Mouse (Mus musculus) erythroblast, adult 5-6 weeks (primary cell): ENCODE results near the gene Nemp2. TPM values are rescaled to one million over a fixed set of nuclear protein-coding genes. Genes with fewer than 3 reads are reported as not detected.

Experiments
- ATAC-seq: replicated peaks from 2 replicates; pipeline ENCODE4 v1.8.0; 2016; ENCODE audit warnings: moderate number of reproducible peaks, mild to moderate bottlenecking, moderate TSS enrichment, inconsistent platforms; ENCODE audit not compliant: poor library complexity, low FRiP score, severe bottlenecking
- total RNA-seq, 2 experiments: library from RNA; stranded (forward) in 1 of 2; stranded (reverse) in 1 of 2; fragments of 150-400 nt in 1 of 2; fragments of 200-764, 138-1000 nt in 1 of 2; gene quantifications; 2 replicates each; pipeline versions ENCODE4 v1.2.3 to v1.2.4; 2015 to 2017; ENCODE audit warnings: low replicate concordance in 2 of 2

The Nemp2 gene
- total RNA-seq (2015; ENCODE audit: low replicate concordance): 1.5 and 2.3 TPM in 2 replicates
- 3.4 and 3.9 TPM in 2 replicates for total RNA-seq (2017; ENCODE audit: low replicate concordance)

DNA sequence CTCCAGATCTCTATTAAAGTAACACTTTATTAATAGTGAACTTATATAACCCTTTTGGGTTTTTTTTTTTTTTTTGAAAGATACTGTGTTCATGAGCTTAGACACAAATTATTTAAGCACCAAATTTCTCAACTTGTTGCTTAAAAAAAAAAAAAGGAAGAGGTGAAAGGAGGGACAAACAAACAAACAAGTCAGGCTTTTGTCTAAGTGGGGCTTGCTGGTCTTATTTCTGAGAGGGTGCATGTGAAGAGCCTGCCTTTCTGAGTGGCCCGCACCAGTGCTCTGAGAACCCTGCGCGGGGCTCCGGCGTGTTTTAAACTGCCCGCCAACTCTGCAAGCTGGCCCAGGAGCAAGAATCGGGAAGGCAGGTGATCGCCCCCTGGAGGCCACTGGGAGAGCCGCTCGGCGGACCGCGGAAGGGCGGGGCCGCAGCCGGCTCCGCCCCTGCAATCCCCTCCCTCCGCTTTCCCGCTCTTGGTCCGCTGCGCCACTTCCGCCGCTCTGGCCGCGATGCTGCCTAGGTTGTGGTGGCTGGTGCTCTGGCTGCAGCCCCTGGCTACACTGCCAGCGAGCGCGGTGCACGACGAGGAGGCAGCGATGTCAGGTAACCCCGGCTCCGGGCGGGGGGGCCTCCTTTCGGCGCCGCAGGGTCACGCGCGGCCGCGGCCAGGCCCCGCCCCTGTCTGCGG lies at the start of gene Nemp2:
Gene Nemp2, plus strand, starts transcription at position 456 of the 689 bp plus-strand sequence.
- peak; percentile 97 for ATAC-seq

DNA sequence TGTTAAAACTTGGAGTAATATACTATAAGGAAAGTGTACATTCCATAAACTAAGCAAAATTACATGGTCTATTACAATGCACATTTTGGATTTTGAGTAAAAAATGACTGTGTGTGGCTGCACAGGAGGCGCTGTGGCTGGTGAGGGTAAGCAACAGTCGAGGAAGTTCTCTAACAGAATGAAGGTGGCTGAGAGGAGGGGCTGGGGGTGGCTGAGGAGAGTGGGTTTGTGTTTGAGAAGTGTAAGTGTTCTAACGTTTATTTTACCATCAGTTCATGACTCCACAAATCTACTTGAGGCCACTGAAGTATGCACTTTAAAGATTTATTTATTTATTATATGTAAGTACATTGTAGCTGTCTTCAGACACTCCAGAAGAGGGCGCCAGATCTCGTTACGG lies 48.8 kb upstream of the Nemp2 start:
- ATAC-seq: no peak

DNA sequence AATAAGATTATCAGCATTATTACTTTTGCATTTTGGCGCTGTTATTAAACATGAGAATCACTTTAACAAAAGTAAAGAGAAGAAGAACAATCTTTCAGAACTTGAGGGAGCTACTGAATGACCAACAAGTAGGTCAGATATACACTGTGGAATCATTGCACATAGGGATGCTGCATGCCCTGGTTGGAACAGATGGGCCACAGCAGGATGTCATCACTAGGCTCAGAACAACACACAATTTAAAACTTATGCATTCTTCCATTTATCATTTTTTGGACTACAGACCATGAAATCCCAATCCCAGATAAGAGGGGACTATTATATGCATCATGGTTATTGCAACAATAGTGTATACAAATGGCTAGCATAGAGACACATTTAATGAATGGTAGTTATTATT lies 47.6 kb upstream of the Nemp2 start:
- no peak for ATAC-seq

DNA sequence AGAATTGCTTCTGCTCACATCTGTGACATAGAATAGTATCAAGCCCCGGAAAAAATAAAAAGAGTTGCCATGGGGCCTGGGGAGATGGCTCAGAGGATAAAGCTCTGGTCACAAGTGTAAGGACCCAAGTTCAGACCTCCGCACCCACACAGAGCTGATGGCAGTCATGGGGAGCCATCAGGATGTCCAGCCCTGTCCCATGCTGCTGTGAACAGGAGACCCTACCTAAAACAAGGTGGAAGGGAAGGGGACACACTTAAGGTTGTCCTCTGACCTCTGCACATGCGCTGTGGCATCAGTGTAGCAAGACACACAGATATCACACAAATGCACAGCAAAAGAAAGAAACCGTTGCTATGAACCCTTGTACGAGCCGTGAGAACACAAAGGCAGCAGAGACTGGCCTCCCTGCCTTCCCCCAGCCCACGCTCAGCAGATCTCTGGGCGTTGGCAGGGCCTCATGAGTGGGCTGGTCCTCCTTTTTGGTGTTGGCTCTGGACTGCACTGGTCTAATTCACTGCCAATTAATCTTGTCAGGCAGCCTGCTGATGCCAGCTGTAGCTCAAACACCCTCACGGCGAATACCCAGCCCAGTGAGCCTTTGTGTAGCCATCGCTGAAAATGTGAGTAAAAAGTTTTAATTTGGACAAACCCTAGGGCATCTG lies 33.4 kb upstream of the Nemp2 start:
- ATAC-seq: no peak

DNA sequence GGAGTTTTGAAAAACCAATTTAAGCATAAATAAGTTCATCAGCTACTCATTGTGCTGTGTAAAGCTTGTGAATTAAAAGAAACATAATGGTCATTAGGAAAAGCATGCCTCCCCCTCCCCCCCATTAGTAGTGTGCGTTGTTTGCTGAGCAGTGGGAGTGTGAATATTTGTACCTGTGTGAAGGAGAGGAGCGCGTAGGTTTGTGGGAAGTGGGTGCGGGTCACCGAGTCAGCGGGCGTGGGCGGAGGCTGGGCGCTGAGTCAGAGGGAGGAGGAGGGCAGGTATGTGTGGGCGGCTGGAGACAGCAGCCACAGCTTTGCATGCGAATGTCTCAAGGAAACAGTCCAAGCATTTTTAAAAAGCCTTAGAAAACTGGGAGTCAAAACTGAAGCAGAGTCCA lies 32.7 kb upstream of the Nemp2 start:
- no peak for ATAC-seq

DNA sequence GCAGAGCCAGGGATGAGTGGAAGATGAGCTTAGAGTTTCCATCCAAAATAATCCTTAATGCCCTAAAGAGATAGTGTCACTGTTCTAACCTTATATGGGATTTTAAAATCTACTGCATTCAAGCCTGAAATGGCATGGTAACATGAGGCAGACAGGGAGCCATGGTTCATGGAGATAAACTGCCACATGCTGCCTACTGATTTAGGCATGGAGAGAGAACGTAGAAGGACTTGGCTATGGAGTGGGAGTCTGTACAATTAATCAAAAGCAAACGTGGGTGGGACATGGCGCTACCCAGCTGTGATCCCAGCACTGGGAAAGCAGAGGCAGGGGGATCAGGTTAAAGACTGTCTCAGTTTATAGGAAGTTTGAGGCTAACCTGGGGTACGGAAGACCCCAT lies 32.1 kb upstream of the Nemp2 start:
- ATAC-seq: no peak

DNA sequence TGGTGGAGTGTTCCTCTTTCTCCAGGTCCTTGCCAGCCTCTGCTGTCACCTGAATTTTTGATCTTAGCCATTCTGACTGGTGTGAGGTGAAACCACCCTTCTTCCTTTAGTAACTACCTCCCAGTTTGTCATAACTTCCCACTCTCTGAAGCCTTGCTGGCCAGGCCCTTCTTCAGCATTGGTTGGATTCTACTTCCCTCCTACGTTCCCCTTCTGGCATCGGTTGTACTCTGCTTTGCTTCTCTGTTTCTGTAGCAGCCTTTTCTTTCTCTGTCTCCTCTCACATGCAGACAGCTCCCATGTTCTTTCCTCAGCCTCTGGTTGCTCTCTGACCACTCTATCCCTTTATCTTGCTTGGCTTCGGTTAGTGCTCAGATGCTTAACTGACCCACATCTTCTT lies 29.0 kb upstream of the Nemp2 start:
- ATAC-seq: no peak

DNA sequence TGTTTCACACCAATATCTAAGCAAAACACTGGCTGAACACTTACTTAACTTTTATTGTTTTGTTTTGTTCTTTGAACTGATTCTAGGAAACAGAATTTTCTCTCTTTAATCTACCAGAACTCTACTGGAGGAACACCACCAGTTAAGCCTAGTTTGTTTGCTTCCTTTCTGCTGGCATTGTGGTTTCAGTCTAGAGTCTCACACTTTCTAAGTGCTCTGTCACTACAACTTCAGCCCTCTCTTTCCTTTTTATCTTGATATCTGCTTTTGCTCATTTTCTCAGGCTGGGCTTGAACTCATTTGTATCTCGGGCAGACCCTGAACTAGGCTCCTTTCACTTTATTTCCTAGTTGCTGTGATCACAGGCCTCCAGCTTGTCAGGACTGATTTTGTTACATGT lies 22.8 kb upstream of the Nemp2 start:
- no peak for ATAC-seq

DNA sequence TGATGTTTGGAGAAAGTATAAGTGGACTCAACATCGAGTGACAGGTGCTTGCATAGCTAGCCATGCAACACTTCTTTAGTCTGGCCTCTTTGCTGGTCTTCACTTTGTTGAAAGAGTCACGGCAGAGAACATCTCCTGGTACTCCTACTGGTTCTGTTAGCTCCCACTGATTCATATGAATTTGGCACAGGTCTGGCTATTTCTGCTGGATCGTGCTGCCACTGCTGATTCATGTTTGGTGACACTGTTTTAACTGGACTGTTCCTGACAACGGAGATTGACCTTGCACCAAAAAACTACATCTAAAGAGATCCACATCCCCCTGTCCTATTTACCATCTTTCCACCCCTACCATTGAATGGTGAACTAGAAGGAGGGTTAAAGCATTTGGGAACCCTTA lies 22.0 kb upstream of the Nemp2 start:
- no peak for ATAC-seq

DNA sequence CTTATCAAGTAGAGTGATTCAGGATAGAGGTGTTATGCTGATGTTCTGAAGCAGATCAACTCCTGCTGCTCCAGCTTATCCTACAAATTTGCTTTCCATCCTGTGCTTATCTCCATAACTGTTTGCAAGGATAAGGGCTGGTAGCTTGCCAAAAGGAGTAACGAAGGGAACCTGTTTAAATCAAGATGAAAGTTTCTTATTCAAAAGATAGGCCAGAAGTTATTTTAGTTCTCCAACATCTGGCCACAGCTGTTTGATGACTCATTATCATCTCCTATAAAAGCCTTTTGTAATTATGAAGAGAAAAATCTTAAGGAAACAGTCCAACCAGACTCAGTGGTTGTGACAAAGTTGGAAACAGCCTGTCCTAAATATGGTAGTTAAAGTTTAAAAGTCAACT lies 12.3 kb upstream of the Nemp2 start:
- no peak for ATAC-seq

DNA sequence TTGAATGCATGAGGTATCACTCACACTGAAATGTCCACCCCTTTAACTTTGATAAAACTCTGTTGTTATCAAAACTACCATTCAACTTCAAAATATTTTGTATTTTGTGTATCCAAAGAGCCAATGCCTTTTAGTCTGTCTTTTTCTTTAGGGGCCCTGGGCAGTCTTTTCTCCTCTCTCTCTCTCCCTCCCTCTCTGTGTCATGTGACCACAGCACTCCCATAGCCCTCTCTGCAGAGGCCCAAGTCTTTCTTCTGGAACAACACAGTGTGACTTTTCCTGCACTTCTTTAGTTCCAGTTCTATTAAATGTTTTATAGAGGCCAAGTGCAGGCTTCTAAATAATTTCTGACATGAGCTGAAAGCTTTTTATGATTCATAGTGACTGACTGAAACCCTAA lies 10.1 kb upstream of the Nemp2 start:
- ATAC-seq: no peak

DNA sequence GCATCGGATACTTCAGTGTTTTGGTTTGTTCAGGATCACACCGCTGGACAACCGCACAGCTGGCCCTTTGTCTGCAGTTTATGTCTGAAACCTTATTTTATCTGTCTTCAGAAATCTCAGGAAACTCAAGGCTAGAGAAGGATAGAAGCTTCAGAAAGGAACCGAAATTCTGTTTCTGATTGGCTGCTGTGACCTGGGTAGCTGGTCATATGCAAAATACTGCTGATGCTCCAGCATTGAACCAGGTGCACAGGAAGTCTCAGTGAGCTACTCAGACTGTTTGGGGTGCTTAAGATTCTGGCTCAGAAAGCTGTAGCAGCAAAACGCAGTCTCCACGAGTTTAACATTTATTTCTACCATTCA lies 415 bp downstream of the Nemp2 start:
- peak; percentile 66 for ATAC-seq

DNA sequence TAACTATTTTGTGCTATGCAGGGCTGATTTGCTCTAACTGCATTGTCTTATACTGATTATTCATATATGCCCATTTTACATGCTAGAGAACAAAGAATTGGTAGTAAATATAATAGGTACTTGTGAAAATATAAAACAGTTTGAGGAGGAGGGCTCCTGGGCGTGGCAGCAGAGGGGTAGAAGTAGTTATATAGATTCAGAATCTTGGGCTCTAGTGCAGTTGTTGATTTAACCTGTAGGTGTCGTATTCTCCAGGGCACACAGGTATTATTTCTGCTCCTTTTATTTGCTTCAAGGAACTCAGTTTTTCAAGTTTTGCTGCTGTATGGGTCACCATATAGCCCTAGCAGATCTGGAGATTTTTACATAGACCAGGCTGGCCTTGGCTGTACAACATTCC lies 1.1 kb downstream of the Nemp2 start:
- no peak for ATAC-seq

DNA sequence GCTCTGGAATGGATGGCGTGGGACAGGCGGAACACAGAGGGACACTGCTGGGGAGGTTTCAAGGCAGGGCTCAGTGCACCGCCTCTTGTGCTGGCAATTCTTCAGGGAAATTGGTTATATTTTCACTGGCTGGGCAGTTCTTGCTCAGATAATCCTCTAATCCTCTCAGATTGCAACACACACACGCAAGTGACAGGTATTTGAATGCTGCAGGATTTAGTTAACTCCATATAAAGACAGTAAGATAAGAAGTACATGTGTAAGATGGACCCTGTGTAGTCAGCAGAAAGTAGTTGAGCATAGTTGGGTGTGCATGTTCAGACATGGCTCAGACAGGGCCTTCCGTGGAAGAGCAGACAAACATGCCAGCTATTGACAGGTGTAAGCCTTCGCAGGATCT lies 3.7 kb downstream of the Nemp2 start:
- ATAC-seq: no peak

DNA sequence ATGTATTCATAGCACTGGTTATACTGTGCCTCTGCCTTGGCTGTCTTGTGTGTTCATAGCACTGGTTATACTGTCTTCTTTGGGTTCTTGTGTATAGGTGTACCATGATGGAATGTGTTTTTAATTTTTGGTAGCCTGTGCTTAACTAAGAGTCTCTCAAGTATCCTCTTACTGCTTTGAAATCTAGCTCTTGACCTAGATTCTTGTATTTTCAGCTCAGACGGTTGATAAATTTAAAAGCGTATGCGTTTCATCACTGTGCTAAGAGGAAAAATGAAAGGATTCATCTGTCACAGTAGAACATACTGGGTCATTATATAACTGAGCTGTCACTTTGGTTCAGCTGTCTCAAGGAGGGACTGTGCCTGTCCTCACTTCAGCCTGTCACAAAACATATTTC lies 5.4 kb downstream of the Nemp2 start:
- ATAC-seq: no peak

DNA sequence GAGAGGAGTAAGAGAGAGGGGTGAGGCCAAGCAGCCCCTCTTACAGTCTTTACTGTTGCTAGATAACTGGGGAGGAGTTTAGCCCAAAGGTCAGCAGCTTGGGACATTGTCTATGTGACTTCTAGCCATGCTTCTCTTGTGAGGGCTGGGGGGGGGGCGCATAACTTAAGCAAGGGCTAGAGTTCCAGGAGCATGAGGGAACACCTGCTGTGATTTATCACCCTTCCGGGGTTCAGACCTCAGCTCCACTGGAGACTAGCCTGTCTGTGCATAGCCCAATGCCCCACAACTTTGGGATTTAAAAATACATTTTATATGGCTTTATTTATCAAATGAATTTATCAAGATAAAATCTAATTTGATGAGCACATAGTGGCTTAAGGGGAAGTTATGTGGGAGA lies 7.6 kb downstream of the Nemp2 start:
- ATAC-seq: no peak

DNA sequence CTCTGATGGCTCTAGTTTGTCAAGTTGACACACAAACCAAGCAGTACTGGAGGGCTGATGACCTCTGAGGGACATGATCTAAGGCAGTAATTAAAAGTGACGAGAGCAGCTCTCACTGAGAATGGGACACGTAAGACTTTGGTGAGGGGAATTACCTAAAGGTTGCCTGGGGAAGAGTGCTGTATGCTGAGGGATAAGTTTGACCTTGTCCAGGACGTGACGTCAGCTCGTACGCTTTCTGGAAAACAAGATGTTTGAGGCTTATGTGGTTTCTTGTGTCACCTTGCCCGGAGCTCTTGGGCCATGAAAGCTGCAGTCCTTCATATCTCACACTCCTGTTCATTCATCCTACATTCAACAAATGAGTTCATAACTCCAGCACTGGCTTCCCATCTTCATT lies 8.6 kb downstream of the Nemp2 start:
- ATAC-seq: no peak

DNA sequence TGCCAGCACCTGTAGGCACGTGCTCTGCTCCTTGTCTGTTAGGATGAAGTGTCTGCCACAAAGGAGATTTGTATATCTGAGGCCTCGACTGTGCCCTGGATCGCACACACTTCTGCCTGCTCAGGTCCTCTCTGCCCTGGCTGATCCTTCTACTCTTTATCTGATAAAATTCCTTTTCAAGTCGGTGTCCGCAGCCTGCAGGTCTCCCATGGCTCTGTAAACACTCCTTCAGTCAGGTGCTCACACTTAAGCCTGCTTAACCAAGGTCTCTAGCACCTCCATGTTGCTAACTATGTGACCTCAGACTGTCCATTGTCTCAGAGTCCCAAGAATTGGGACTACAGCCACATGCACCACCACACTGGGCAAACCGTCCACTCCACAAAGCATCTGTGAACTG lies 9.8 kb downstream of the Nemp2 start:
- no peak for ATAC-seq

DNA sequence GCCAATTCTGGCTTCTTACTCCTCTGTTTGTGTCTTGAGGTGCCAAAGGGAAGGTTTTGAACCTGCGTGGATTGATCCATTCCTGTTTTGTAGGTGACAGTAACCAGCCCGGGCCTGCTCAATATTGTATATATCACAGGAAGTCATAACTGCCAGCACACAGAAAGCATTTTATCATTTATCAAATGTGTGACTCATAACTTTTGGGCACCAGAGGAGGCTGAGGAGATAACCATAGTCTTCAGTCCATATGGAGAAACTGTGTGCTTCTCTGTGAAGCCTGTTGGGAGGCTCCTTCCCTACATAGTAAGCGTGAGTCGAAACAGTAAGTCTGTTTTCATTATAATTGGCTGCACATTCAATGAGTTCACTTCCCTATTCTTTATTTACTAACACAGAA lies 10.2 kb downstream of the Nemp2 start:
- no peak for ATAC-seq

DNA sequence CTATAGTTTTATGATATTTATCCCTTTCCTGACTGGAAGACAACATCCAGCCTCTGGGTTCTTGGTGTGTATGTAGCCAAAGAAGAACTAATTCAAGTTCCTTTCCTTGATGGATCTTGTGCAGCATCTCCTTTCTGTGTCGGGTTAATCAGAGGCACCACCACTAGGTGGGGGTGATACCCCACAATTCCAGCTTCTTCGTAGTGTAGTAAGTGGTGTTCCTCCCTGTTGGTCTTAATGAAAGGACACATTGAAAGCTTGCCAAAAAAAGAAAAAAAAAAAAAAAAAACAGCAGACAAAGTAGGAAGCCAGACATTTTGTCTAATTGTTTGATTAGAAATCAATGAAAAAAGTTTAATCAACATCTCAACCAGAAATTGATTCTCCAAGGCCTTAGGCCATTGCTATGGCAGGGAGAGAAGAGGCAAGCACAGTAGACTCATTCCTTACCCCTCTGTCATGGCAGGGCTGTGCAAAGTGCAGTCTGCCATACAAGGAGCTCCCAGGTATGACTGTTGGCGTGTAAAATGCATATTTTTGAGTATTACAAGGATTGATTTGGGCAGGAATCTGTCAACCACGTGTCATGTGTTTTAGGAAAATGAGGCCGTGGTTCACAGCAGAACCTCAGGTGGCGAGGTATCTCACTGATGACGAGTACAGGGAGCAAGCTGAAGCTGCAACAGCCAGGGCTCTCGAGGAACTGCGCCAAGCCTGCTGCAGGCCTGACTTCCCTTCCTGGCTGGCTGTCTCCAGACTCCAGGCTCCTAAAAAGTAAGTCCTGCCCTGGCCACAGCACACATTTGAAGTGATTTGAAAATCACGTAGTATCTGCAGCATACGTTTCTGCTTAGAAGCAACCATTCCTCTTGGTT lies 17.9 kb downstream of the Nemp2 start:
- ATAC-seq: no peak

DNA sequence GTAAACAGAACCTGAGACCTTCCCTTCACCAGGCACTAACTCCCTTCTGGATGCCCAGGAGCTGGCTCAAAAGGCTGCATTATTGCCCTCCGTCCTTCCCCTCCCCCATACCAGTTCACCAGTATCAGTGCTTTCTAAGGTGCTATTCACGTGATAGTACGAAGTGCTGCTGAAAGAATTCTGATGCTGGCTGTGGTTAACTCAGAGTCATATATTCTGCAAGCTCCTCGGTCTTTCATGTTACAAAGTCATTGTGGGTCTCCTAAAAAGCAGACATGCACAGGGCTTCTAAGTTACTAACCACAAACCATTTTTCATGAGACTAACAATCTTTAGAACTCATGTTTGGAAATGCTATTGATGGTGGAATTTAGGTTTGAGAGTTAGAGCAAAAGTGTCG lies 19.6 kb downstream of the Nemp2 start:
- ATAC-seq: no peak
